Mouse (Mus musculus) adrenal gland, postnatal 10 days (tissue): ENCODE measurements around the gene Igbp1b. TPM values are rescaled to one million over a fixed set of nuclear protein-coding genes. Genes with fewer than 3 reads are reported as not detected.
A peak's percentile ranks its signal among the peaks of the same experiment; 100 is the strongest.

Experiments used
- DNase-seq: peaks from one replicate; pipeline ENCODE4 v3.0.0; 2021; ENCODE audit warnings: mixed read lengths
- long read RNA-seq, 2 experiments: library from polyadenylated mRNA; stranded (forward); transcript quantifications; one replicate each; pipeline ENCODE4 v2.0.0; 2021
- total RNA-seq, 2 experiments: library from RNA; stranded (reverse); gene quantifications; 2 replicates each; pipeline ENCODE4 v1.2.3; 2021

Gene Igbp1b
- not detected for total RNA-seq
- long read RNA-seq, experiment 1: 0 reads
- long read RNA-seq, experiment 2: 0 reads

GRCm38 (mm10) chr6:138658516-138658915 is at the start of gene Igbp1b:
Gene Igbp1b (minus strand): TSS chr6:138658544.
- no peak for DNase-seq

- no peak for DNase-seq
Measured at GRCm38 (mm10) chr6:138682959-138683358, 24.6 kb upstream of the Igbp1b start.

DNA sequence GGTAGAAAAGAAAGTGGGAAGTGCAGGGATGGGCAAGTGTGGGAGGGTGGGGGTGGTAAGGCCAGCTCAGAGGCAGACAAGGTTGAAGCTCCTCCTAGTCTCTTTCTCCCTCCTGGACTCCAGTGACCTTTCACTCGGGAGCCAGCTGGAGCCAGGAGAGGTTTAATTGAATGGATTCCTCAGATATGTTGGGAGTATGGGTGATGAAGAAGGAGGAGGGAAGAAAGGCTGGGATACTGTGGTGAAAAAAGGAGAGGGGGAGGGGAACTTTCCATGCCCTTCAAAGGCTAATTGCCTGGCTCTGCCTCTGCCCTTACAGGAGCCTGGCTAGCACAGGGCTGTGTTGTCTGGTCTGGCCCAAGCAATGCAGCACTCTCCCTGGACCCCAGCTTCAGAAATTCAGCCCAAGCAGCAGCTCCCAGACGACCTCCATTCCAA is 14.4 kb upstream of the Igbp1b start:
- DNase-seq: no peak

DNA sequence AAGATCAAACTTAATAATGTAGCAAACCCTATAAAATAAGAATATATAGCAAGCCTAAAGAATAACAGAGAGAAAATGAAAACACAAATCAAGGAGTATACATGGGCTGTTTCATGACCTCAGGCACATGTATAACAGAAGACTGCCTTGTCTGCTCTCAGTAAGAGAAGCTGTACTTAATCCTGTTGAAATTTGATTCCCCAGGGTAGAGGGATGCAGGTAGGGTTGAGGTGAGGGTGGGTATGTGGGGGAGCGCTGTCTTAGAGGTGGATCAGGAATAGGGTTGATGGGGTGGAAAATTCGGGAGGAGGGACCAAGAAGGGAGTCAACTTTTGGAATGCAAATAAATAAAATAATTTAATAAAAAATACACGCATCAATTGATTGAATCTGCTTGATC is 7.1 kb upstream of the Igbp1b start:
- DNase-seq: no peak

- no peak for DNase-seq
Measured at GRCm38 (mm10) chr6:138645604-138646003, 12.7 kb downstream of the Igbp1b start.

GRCm38 (mm10) chr6:138639351-138639750 is 19.0 kb downstream of the Igbp1b start:
- no peak for DNase-seq

- DNase-seq: peak; percentile 6
Measured at GRCm38 (mm10) chr6:138620786-138621185, 37.6 kb downstream of the Igbp1b start.

- DNase-seq: peak; percentile 25
Measured at GRCm38 (mm10) chr6:138618396-138618795, 39.9 kb downstream of the Igbp1b start.

Other genes with a start within 250 kb of the Igbp1b start
- gene Lmo3, start 76.6 kb downstream of the Igbp1b start, total RNA-seq: under 1 TPM; 0.91 to 0.99 TPM